Mouse (Mus musculus): Measurements from ENCODE around the gene Abhd2. TPM values are rescaled to one million over a fixed set of nuclear protein-coding genes. Genes with fewer than 3 reads are reported as not detected.

The Abhd2 gene
- total RNA-seq, 2 experiments from 2014 or later = 33.3 to 55.3 TPM

DNA sequence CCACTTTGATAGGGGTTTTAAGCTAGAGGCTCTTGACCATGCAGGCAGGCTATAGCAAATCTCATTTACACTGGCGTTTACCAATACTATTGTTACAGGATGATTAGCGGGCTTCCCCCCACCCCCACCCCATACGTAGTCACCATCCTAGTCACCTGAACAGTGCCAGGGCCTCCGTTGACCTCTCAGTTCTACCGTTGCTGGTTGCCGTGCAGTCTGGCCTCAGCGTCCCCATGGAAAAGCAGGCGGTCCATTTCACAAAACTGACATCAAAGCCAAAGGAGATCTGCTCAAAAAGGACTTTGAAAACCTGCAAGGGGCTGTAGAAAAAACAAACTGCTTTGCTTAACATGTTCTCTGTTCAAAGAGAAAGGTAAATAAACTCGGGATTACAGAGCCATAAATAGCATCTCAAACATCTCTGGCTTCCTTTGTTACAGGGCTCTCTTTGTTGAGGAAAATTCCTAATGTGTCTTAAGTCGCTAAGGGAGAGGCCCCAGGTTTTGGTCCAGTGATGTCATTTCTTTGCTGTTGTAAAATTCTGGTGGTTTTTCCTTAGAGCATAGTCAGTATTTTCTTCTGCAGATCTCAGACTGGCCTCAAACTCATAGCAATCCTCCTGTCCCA lies 43.2 kb downstream of the Abhd2 start:
- ATAC-seq (replicated peaks; ENCODE audit: poor library complexity, severe bottlenecking) = no peak

DNA sequence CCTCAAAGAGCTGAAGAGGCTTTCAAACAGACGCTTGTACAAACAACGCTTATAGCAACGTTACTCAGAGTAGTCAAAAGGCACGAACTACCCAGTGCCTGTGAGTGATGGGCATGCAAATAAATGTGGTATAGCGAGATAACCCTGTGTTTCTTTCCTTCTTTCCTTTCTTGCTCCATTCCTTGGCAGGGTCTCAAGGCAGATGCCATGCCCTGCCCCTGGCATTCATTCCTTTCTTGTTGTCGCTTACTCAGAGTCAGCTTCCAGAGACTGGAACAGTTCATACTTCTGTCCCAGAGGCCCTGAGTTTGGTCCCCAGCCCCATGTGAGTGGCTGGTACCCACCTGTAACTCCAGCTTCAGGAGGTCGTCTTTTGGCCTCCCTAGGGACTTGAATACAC lies 44.6 kb downstream of the Abhd2 start:
- ATAC-seq (replicated peaks; ENCODE audit: poor library complexity, severe bottlenecking) = no peak

DNA sequence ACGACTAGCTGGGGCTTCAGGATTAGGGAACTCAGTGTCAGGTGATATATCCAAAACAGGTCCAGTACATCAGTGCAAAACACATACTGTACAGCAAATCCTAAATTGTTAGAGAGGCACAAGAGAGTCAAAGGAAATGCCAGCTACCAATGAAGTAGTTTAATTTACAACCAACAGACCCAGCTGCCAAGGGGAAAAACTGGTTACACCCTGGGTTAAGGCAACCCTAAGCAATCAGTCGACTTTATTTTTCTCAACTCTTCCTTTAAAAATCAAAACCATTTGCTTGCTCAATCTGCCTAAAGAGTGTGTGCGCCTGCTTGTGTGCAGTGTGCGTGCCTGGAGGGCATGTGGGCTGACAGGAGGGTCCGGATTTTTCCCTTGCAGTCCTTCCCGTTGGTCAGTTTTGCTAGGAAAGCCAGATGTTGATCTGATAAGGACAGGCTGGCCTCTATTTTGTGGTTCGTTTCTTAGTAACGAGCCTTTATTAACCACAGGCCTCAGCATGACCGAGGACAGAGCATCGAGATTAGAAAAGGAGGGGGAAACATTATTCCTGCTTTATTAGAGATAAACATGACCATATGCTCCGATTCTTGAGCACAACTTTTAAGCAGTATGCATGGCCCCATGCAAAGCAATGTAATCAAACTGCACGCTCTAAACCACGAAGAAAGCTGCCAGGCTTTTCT lies 45.3 kb downstream of the Abhd2 start:
- ATAC-seq (replicated peaks; ENCODE audit: poor library complexity, severe bottlenecking) = no peak; the same call in 1 of the 2 replicates

DNA sequence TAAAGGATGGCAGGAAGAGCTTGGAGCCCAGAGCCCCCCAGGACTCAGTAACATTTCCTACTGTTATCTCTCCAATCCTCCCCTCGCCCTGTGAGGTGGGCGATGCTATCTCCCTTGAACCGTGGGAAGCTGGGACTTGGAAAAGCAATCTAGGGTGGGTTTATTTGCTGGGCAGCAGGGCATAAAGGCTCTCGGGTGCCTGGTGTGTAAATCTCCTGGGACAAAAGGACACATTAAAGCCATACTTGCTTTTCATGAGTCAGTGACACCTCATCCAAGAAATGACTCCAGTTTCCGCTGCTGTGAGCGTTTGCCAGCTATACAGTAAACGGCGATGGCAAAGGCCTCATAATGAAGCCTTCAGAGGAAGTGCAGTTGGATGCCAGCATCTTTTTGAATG lies 50.9 kb downstream of the Abhd2 start:
- ATAC-seq (replicated peaks; ENCODE audit: poor library complexity, severe bottlenecking) = no peak

DNA sequence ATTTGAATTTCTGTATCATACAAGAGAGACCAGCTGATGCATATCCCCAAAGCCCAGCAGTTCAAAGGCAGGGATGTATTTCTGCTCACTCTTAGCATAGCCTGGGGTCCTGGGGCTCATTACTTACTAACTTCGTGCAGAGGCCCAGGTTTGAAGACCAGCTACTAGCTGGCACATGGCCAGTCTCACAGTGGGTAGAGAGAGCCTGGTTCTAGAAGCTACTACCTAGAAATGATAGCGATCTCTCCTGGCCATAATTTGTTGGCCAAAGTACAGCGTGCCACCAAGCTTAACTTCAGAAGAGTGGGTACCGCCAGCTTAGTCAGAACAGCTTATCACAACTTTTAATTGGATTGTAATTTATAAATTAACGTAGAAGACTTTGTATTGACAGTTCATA lies 55.8 kb downstream of the Abhd2 start:
- no peak for ATAC-seq (replicated peaks; ENCODE audit: poor library complexity, severe bottlenecking)

DNA sequence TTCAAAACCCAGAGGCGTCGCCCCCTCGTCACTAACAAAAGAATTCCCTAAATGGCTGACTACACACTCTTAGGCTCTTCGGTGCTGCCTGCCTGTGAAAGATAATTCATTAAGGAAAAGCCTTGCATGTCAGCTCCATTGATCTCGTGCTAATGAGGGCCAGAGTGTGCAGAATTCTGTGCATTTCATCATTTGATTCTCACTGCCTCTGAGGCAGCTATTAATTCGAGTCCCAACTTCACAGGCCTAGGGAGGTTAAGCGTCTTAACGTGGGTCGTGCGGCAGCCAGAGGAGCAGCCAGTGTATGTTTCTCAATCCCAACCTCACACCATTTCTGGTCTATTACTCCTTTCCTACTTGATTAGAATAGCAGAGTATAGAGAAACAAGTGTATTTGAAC lies 58.2 kb downstream of the Abhd2 start:
- no peak for ATAC-seq (replicated peaks; ENCODE audit: poor library complexity, severe bottlenecking)

DNA sequence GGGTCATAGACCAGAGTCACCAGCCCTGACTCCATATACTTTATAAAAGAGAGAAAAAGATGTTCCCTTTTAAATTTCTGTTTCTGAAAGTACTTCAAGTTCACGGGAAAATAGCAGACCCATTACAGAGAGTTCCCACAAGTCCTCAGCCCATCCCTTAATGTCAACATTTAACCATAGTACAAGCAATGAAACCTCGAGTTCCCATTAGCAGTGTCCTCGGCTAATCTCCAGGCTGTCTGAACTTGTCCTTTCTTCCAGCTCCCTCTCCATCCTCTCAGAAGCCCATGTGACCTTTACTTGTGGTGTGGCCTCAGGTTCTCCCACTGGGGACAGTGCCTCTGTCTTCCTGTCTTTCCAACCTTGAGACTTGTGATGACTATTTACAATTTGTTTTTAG lies 60.4 kb downstream of the Abhd2 start:
- ATAC-seq (replicated peaks; ENCODE audit: poor library complexity, severe bottlenecking) = no peak

DNA sequence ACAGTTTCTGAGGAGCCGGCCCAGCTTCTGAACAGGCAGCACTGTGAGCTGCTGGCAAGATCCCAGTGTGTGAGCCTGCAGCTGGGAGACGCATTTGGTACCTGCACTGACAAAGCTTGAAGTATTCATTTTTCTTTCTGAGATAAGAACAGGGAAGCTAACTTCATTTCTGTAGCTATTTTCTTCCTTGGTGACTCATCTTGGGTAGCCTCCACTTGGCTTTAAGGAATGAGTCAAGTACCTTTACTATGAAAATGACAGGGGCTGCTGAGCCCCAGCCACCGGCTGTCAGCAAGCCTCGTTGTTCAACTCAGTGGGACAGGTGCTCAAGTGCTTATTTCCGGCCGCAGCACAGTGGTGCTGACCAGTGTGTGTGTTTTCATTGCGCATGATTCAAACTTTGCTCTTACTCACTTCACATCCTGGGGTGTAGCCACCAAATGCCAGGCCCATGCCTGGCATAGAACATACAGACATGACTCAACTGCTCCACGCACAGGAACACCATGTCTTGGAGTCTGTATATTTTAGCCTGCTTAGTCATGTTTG lies 63.4 kb downstream of the Abhd2 start:
- ATAC-seq (replicated peaks; ENCODE audit: poor library complexity, severe bottlenecking) = no peak

DNA sequence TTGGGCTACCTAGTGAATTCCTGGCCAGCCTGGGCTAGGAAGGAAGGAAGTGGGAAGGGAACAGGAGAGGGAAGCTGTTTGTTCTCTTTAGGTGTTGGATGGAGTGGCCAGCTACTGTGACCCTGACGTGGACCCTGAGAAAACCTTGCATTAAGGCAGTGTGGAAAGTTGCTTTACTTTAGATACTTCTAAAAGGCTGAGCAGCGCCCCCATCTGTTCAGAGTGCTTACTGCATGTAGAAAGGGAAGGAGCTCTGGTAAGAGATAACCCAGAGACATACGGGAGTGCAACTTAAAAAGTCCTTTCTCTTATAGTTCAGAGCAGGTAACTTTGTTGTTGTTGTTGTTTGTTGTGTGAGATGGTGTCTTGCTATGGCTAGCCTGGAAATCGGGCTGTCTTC lies 72.9 kb downstream of the Abhd2 start:
- ATAC-seq (replicated peaks; ENCODE audit: poor library complexity, severe bottlenecking) = peak; percentile 49

DNA sequence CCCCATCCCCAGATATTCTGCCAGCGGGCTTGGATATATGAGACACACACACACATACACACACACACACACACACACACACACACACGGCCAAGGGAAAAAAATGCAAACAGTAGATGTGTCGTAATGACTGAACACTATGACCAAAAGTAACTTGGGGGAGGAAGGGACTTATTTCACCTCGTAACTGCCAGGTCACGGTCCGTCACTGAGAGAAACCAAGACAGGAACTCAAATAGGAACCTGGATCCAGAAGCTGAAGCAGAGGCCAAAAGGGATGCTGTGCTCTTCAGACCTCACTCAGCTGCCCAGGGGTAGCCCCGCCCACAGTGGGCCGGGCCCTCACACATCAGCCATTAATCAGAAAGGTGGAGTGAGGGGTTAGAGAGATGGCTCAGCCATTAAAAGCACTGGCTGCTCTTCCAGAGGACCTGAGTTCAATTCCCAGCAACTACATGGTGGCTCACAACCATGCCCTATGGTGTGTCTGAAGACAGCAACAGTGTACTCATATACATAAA lies 73.6 kb downstream of the Abhd2 start:
- ATAC-seq (replicated peaks; ENCODE audit: poor library complexity, severe bottlenecking) = peak; percentile 34

DNA sequence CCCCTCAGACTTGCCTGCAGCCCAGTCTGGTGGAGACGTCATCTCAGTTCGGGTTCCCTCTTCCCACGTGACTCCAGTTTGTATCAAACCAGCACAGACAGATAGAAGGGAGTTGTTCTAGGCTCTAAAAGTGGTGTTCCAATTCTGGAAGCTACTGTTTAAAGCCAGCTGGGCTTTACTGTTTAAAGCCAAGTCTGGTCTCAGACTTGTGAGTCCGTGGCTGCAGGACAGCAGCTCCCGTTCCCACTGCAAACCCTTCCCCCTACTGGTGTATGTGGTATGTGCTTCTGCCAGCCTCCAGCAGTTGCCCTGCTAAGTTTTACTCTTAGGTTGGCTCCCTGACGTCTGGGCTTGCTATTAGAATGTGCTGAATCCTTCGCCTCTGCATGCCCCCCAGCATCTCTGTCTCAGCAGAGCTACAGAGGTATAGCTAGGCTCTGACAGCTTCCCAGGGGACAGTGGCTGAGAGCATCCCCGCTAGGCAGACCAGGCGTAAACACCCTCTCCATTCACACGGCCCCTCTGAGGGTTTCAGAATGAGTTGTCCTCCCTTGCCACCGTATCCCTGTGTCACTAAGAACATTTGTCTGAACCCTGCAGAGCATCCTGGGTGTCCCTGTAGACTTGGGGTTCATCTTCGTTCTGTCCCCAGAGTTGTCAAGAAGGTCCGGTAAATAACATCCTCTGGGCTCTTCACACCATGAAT lies 74.3 kb downstream of the Abhd2 start:
- no peak for ATAC-seq (replicated peaks; ENCODE audit: poor library complexity, severe bottlenecking)

DNA sequence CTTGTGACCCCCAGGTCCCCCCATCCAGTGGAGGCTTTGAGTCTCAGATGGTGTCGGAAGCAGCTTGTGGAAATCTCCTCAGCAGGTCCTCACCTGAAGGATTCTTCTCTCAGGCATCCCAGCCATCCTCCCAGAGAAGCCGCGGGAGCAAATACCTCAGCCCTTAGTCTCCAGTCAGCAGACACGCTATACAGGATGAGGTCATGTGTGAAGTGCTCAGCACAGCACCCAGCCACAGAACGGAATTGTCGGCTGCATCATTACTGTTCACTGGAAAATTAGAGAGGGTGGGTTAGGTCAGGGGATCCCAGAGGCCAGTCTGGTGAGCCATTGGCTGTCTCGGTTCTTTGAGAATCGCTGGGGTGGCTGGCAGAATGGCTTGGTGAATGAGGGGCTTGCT lies 75.8 kb downstream of the Abhd2 start:
- no peak for ATAC-seq (replicated peaks; ENCODE audit: poor library complexity, severe bottlenecking)

DNA sequence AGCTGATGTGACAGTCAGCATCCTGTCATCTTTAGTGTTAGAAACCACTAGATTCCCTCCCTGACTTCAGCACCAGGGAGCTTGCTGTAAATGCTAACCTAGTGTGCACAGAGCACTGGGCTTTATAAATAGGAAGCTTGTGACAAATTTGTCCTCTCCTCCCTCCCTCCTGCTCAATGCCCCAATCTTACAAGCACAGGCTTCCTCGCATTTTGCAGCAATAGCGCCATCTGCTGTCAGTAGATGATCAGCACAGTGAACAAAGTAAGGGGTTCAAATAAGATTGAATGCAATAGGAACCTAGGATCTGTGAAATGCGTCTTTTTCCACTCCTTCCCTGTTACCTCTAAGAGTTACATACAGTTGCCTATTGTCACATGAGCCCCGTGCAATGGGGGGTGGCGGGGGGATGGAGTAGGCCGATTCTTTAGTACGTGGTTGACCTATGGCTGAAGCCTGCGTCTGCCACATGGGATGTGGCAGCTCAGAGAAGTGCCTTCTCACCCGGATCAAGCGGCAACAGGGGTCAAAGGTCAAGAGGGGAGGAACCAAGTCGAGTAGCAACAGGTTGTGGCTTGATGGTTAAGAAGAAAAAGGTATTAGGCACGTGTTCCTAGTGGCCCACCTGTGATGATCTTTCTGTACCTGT lies 76.9 kb downstream of the Abhd2 start:
- ATAC-seq (replicated peaks; ENCODE audit: poor library complexity, severe bottlenecking) = peak; percentile 49

DNA sequence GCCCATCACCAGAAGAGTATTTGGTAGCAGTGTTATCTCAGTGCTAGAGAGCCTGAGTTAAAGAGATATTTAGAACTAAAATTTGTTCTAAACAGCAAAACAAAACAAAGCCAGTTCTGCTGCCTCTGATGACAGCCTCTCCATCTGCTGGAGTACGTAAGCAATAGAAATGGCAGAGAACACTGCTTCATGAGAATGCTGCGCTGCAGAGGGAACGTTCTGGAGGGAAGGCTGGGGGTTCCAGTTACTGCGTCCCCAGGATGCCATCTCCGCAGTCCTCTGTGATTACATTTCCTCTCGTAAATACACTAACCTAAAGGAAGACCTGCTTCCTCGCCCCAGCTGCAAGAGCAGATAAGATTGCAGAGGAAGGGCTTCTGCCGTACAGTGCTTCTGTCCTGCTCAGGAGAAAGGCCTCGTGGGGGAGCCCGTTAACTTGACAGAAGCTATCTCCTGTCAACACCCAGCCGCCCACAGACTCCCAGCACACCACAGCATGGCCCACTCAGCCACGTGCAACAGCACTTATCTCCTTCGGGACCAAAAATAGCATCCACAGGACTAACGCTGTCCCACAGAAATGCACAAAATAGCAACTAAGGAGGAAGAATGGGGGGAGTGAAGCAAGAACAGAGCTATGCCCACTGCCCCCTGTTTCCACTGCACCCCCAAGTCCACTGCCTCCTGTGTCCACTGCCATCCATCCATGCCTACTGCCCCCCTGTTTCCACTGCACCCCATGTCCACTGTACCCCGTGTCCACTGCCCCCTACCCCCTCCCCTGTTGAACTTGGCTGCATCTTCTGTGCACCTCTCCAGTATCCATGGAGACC lies 85.6 kb downstream of the Abhd2 start:
- peak; percentile 25; the same call in 1 of the 2 replicates for ATAC-seq (replicated peaks; ENCODE audit: poor library complexity, severe bottlenecking)

DNA sequence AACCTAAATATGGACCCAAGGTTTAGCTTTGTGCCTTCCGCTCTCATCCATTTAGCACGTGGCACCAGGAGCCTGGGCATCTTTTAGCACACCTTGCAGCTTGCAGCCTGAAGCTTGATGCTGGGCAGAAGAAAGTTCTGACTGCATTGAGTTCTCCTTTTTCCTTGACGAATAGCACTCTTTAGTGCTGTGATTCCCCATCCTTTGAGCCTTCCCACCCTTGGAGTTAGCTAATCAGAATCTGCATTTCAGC lies 86.1 kb downstream of the Abhd2 start:
- no peak for ATAC-seq (replicated peaks; ENCODE audit: poor library complexity, severe bottlenecking)

DNA sequence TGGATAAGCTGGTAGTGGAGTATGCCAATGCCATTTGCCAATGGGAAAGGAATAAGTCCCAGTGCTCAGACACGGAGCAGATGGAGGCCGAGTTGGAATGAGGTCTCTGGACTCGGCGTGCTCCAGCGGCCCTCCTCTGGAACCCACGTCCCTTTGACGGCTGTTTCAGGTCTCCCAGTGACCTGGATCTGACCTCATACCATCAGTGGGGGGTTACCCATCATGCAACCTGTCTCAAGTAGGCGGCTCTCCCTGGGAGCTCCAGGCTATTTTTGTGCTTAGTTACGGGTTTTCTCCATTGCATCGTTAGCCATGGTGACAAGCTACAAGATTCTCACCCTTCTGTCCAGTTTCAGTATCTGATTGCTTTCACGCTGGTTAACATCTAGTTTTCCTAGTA lies 87.1 kb downstream of the Abhd2 start:
- ATAC-seq (replicated peaks; ENCODE audit: poor library complexity, severe bottlenecking) = no peak

DNA sequence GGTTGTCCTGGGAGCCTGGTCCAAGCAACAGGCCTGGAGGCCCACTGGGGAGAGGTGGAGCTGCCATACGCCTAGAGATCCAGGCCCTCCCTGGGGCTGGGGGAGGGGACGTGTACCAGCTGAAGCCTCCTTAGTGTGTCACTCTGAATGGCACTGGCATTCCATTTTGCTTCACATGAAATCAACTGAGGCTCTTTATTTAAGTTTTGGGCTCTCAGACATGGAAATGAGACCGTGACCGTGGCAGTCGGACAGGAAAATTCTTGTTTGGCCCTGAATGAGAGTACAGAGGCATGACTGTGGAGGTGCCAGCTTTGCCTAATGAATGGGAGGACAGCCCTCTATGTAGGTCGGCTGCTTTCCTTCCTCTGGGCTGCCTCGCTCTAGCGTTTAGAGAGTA lies 89.2 kb downstream of the Abhd2 start:
- no peak for ATAC-seq (replicated peaks; ENCODE audit: poor library complexity, severe bottlenecking)

DNA sequence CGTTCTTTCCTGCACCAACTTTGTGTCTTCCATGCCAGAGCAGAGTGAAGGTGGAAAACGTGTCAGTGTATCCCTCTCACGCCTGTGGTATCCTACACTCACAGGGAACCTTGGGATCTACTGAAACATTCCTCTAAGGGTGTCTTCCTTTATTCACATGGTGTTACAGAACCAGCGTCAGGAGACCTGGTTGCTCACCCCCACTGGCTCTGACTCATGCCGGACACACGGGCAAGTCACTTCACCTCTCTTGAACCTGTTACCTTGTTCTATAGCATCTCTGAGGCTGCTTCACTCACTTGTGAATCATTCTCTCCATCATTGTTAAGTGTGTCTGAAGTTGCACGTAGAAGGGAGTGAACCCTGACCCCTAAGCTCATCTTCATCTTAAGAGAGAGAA lies 89.8 kb downstream of the Abhd2 start:
- ATAC-seq (replicated peaks; ENCODE audit: poor library complexity, severe bottlenecking) = no peak

DNA sequence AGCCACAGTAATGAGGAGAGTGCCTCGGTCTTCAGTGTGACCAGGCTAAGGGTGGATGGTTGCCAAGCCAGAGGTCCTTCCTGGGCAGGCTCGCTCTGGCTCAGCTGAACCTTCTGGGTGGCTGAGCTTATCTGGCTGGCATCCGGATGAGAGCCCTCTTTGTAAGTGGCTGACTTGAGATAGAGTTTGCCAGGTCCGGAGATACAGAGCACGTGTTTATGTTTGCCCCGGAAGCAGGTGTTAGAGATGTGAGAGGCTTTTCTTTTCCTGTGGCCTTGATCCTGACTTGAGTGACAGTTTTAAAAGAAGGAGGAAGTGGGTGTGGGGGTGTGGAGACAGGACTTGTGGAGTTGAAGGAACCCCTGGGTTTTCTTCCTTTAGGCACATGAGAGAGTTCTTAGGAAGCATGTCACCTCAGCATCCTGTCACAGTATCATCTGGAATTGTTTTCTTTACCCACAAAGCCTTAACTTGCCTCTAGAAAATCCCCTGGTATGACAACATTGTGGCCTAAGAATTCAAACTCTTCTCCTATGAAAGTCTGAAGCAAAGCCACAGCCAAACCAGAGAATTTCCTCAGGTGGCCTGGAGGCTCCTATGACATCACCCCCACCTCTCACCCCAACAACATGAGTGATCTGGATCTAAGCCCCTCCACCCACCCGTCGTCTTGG lies 90.5 kb downstream of the Abhd2 start:
- ATAC-seq (replicated peaks; ENCODE audit: poor library complexity, severe bottlenecking) = peak; percentile 80

DNA sequence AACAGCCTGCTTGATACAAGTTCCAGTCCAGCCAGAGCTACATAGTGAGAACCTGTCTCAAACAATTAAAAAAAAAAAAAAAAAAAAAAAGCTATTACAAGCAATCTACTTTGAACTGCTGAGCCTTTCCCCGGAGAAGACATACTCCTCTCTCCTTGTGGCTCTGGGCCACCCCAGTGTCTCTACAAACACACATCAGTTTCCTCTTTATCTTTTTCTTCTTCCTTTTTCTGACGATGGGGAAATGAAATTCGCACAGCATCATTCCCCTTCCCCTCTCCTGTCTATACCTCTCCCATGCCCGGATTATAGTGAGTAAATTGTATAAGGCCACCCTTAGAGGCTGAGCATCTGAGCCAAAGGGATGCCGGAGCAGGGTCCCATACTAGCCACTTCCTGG lies 95.7 kb downstream of the Abhd2 start:
- peak; percentile 64 for ATAC-seq (replicated peaks; ENCODE audit: poor library complexity, severe bottlenecking)
